Mouse (Mus musculus): ENCODE measurements at regions not wholly inside any gene's neighbourhood (a gene's known extent, or its start where the extent isn't known, plus 50 kb on each side); places are given as distances from the start of the nearest gene placed in this dataset.

GRCm38 (mm10) chr3:31389955-31390354 is 79.8 kb upstream of the Slc7a14 start:
- DNase-seq (ENCODE audit: low read depth) = no peak

GRCm38 (mm10) chr3:31375678-31376077 is 65.5 kb upstream of the Slc7a14 start:
- no peak for DNase-seq (ENCODE audit: low read depth)

GRCm38 (mm10) chr3:31374061-31374460 is 63.9 kb upstream of the Slc7a14 start:
- no peak for DNase-seq (ENCODE audit: low read depth)

- no peak for DNase-seq (ENCODE audit: low read depth)
Measured at GRCm38 (mm10) chr3:31368259-31368658, 58.1 kb upstream of the Slc7a14 start.

Data from NIH3T3 (cell line).